Mouse (Mus musculus): ENCODE results near the gene Tox3.

The Tox3 gene

DNA sequence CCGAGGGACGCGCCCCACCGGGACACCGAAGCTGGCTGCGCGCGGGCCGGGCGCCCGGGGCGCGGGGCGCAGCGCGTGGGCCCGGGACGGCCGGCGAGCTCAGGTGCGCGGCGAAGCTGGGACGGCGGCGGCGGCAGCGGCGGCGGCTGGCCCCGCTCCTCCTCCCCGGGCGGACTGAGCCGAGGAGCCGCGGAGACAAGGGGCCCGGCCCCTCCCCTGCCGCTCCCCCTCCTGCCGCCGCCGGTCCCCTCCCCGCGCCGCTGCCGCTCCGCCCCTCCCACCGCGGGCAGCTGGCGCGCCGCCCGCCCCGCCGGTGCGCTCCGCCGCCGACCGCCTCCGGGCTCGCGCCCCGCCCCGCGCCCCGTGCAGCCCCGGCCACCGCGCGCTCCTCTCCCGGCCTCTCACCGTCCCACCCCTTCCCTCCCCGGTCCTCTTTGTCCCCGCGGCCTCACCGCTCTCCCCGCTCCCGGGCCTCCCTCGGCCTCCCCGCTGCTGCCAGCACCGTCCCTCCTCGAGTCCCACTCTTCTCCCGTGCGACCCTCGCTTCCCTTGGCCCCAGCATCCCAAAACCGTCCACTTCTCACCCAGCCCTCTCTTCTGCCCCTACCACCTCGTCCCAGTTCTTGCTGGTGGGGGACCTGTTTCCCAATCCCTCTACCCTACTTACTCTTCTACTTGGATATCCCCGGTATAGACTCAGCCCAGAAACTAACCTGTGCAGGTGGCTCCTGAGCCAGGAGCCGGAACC lies at the start of gene Tox3:
TSS of gene Tox3 (minus strand) at position 166 of the 748 bp plus-strand sequence.
- peak; percentile 40 for DNase-seq

DNA sequence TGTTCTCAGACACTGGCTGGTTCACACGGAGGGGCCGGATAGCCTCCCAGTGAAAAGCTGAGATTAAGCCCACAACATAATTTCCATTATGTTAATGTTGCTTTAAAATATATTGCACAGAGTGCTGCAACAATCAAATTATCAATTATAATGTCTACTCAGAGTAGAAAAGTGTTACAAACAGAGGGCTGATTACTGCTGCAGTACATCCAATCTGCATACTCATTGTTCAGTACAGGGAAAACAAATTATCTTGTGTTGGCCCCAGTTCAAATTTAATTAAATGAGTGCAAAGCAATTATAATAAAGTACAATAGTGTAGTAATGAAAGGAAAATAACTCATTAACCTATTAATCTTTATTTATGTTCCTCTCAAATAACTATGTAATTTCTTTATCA lies 44.5 kb upstream of the Tox3 start:
- DNase-seq = no peak

GRCm38 (mm10) chr8:90391483-90392074 lies 43.4 kb upstream of the Tox3 start:
- no peak for DNase-seq

- DNase-seq = no peak
These were observed 42.7 kb upstream of the Tox3 start for GRCm38 (mm10) chr8:90390827-90391226.

DNA sequence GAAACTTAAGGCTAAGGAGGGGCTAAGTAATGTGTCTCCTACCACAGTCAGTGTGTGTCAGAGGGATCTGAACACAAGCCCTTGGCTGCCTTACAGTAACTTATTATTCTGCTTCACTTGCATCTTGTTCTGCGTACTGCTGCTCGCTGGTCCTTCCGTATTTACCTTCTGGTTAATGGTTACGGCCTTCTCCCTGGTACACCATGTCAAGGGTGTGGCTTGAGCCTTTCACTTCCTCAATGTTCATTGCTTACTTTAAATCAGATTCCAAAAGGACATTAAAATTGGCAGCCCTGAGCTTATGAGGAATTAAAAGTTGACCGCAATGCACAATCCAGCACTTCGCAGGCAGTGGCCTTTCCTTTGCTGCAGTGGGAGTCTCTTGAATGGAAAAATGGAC lies 30.9 kb upstream of the Tox3 start:
- DNase-seq = no peak

- DNase-seq = no peak
These were observed 29.9 kb upstream of the Tox3 start for GRCm38 (mm10) chr8:90378036-90378435.

DNA sequence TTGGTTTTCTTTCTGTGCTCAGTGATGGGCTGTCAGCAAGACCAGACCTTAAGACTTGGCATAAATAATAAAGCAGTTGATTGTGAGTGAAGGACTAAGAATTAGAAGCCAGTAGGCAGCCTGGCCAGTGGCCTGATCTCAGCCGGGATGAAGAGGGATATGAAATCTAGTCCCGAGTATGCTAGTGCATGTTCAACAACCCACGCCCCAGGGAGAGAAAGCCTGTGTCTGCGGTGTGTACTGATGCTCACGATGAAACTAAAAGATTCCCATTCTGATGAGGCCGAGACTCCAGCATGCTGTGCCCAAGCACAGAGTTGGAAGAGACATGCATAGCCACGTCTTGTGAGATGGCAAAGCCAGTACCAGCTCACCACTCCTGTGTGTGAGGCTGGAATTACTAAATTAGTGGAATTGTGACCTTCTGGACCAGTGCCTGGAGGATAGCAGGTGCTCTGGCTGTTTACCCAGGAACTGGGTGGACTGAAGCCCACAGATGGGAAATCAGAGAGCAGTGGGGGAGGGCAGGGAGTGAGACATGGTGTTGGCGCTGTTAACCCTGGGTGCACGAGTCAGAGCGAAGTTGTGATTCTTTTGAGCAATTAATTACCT lies 23.6 kb upstream of the Tox3 start:
- no peak for DNase-seq

DNA sequence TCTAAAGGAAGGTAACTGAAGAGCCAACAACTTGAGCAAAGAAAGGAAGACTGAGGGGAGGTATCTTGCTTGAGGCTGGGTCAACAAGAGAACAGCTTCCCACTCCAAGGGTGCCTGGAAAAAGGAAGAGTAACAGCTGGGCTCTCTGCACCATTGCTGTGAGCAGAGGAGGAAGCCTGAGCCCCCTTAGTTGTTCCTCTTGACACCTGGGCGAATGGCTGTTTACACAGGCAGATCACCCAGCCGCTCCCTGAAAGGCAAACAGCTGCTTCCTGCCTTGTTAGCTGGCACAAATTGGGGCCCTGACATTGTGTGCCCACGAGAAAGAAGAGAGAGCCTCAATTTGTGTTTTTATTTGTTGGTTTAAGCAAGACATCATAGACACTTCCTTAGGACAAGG lies 21.7 kb upstream of the Tox3 start:
- no peak for DNase-seq

DNA sequence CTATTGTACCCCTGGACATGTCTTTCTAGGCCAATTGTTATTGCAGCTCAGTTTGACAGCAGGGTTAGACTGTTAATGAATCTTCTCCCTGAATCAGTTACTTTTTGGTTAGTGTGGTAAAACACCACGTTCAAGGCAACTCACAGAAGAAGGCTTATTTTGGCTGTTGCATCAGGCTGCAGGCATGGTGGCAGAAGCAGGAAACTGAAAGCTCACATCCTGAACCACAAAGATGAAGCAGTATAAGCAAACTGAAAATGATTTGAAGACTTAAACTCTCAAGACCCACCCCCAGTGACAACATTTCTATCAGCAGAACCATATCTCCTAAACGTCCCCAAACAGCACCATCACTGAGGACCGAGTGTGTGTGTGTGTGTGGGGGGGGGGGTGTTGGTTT lies 8.6 kb upstream of the Tox3 start:
- no peak for DNase-seq

- DNase-seq = no peak
These were observed 6.6 kb upstream of the Tox3 start for GRCm38 (mm10) chr8:90354782-90355181.

GRCm38 (mm10) chr8:90353960-90354540 lies 5.9 kb upstream of the Tox3 start:
- DNase-seq = no peak

GRCm38 (mm10) chr8:90353499-90353898 lies 5.4 kb upstream of the Tox3 start:
- DNase-seq = no peak

DNA sequence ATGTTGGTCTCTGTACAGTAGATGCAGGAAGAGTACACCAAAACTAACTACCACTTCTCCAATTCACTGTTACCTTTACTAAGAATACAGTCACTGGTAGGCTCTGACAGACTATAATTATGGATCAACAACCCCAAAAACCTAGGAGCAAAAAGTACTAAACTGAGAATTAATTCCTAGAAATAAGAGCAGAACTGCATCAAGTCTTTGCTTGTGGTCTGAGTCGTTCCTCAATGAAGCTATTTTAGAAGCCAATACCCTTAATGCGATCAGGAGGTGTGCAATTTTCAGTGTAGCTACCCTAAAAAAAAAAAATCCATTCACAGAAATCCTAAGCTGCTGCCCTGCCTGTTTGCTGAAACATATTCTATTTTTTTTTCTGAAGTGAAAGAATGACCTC lies 4.8 kb upstream of the Tox3 start:
- no peak for DNase-seq

DNA sequence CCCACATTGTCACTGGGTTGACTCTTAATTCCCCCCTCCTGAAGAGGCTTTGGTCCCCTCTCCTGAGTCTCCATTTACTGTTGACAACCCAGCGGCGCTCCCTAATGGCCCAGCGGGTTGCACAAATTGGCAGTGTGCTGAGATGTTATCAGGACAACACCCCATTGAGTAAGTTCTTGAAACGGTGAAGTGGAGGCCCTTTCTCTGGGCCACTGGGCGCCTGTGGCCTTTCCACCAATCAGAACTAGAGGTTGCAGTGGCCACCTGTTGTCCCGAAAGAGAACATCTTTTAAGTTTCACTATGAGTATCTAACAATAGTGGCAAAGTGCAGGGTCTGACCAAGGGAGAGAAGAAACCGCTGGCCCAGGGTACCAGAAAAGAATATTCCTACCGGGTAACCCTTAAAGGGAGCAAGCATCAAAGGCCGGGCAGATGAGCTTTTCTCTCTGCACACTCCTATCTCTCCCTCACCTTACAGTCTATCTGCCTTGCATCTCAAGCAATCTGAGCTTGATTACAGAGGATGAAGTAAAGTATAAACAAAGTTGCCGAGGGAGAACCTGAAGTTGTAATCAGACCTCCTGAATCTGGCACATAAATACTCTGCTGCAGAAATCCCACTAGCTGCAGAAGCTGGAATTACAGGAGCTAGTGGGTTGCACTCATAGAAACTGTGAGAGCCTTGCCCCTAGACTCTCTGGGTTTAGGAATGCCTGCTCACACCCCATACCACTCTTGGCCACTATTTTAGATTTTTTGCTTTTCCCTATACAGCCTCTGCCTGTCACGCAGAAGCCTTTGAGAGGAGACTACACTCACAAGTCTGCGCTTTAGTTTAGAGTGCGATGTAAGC lies 1.8 kb upstream of the Tox3 start:
- DNase-seq = peak; percentile 8

GRCm38 (mm10) chr8:90348926-90349683 lies 962 bp upstream of the Tox3 start:
- DNase-seq = no peak

DNA sequence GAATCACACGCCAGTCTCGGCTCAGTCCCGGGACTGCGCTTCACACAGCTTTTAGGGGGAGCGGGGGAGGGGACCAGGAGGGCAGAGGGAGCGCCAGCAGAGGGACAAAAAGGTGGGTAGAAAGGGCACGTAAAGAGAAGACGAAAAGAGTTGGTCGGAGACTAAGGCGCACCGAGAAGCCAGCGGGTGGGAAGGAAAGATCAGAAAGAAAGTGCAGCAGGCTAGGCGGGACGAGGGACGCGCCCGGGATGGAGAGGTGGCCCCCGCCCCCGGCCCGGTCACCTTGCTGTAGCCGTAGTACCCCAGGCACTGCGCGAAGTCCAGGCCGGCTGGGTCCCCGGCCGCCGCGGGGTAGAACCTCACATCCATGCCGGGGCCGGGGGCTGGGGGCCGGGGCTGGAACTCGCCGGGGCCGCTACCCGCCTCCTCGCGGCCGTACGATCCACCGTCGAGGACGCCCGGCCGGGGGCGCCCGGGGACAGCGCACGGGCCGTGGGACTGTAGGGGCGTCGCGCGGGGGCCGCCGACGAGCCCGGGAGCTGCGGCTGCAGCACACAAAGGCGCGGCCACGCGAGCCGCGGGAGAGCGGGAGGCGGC lies 464 bp downstream of the Tox3 start:
- peak; percentile 29 for DNase-seq

DNA sequence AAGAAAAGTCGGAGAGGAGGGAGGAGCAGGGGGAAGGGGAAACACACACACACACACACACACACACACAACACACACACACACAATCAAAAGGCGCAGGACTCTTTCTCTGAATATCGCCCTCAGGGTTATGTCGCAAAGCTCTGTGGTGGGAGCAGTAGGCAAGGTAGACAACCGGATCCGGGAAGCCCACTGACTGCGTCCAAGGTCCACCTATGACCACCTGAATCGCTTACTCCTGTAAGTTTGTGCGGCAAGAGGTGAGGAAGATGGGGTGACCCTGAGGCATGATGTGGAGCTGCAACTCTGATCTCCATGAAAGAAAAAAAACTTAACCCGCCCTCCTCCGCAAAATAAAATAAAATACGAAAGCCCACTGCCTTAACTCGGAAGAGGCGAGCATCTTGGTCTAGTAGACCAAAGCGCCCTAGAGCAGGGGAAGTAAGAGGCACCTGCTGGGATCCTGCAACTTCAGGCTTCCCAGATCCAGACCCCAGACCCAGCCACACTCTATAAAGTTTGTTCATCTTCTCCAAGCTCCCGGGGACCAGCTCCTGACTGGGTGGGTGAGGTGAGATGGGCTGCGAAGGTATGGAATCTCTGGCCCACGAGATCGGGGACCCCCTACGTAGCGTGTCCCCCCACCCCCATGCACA lies 1.1 kb downstream of the Tox3 start:
- no peak for DNase-seq

DNA sequence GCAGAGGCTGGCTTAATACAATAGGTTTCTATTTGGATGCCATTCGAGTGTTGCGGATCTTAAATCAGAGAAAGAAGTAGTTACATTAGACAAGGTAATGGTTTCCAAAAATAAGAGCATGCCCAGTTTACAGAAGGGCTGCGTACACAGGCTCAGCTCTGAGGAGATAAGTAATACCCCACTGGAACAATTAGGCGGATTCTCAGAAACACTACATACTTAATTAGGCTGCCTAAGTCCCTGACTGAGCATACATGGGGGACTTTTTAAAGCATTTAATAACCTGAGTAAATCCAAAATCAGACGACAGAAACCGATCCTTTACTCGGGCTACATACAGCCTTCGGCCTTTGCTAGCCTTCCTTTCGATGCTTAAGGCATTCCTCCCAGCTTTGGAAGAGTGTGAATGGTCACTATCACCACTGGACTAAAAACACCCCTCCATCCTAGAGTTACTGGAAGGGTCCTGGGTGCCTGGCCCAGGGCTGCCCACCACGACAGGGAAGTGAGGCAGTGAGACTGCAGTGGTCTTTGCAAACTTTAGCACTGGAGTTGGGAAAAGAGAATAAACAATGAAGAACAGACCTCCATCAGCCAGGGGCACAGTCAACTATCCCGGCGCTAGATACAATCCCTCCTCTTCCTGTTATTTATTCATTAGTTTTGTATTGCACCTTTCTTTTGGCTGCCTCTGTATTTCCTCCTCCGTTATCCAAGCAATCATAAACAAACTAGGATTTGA lies 1.8 kb downstream of the Tox3 start:
- no peak for DNase-seq

DNA sequence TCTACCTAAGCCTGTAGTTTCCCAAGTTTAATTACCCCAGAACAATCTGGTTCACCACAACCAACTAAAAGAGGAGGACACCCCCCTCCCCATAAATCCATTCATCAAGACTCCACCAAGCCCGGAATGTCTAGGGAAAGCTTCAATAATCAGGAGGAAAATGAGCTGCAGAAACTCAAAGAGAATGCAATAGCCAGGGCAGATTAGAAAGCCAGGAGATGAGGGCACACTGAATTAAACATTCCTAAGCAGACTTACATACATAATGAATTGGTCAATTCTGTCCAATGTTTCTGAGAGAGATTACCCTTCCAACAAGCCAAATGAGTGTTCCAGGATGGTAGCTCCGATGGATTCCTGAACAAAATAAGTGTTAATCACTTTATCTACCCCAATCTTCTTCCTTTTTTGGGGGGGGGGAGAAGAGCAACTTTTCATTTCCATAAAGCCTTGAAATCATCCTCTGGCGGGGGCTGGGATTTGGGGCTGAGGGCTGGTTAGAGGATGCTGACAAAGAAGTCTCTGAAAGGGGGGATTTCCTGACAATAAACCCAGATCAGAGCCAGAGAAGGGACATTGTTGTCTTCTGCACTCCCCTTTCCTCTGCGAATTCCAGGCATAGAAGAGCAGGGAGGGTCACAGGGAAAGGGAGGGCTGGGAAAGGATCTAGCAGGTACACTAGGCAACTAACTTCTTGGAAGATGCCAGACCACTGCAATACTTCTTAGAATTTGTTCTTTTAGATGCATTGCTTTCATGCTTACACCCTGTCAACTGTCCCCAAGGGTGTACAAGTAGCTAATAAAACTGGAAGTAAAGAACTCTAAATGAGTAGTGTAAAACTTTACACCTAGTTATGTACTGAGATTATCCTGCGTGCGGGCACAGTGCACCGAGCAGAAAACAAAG lies 17.5 kb downstream of the Tox3 start:
- no peak for DNase-seq
